In the genomic region with DNA sequence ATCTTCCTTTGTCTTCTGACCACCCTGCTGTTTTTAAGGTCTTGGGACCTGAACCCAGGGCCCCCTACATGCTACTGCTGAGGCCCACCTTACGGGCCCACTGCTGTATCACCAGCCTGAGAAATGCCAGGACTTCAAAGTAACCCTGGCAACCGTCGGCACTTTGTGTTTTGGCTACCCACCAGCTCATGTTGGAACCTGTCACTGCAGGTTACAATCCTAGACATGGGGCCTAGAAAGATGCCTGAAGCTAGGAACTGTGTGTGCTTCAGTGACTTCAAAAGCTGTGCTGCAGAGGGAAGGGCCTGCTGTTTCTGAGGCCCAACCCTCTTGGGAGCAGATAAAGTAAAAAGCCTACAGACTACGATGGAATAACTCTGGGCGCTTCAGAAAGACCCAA, we compare ENCODE assay signal across 16 mouse cellular contexts. TPM values are rescaled to one million over a fixed set of nuclear protein-coding genes. Genes with fewer than 3 reads are reported as not detected.
A peak's percentile ranks its signal among the peaks of the same experiment; 100 is the strongest.
DNase-seq lines count a peak whose midpoint lies in the region; ATAC-seq and TF ChIP-seq lines count a peak whose summit lies in the region.
"Had no signal": no experiment of that assay in that cellular context is flagged by ENCODE, and none has a peak within 500 bp of the region (broad histone marks: within the 10 kb centered on the region; RNA-seq: fewer than 3 reads in every experiment).

No protein-coding gene starts in this region.

- intact Hi-C loops in left cerebral cortex, postnatal 25 days (cut with DNase I): no loop called here

- DNase-seq in hindbrain, embryonic 11.5 days (ENCODE audit: low spot score): no peak
- DNase-seq in fat pad, adult 2 months (ENCODE audit: extremely low read depth, low read depth, low spot score): peak; percentile 70
- DNase-seq in limb, embryonic 14.5 days (ENCODE audit: low spot score): peak; percentile 38
- no peak for DNase-seq in yolk sac, embryonic 10.5 days (ENCODE audit: low spot score)
- no peak for DNase-seq in left cerebral cortex, postnatal 25 days (ENCODE audit: low spot score in 2 of 2)
- DNase-seq: cerebellum, postnatal 25 days; gastrocnemius, postnatal 25 days; liver; lung, embryonic 14.5 days had no signal

- no peaks in the 10 kb centered on the region for H3K27me3 ChIP-seq in hindbrain, embryonic 15.5 days
- H3K27me3 ChIP-seq in hindbrain, embryonic 11.5 days (ENCODE audit: control insufficient read depth, insufficient read depth, low read length): no peaks in the 10 kb centered on the region
- H3K27me3 ChIP-seq in midbrain, embryonic 15.5 days (replicated peaks): no peaks in the 10 kb centered on the region
- H3K27me3 ChIP-seq in midbrain, embryonic 16.5 days (ENCODE audit: control insufficient read depth, insufficient read depth, low read depth, low read length): no peaks in the 10 kb centered on the region
- H3K27me3 ChIP-seq in limb, embryonic 14.5 days (ENCODE audit: control insufficient read depth, insufficient read depth, low read length): no peaks in the 10 kb centered on the region
- H3K27me3 ChIP-seq: heart, embryonic 15.5 days had no signal

- H3K9me3 ChIP-seq in hindbrain, embryonic 15.5 days: no peaks in the 10 kb centered on the region
- H3K9me3 ChIP-seq in hindbrain, embryonic 11.5 days (ENCODE audit: control insufficient read depth, low read length): no peaks in the 10 kb centered on the region
- no peaks in the 10 kb centered on the region for H3K9me3 ChIP-seq in midbrain, embryonic 15.5 days
- no peaks in the 10 kb centered on the region for H3K9me3 ChIP-seq in midbrain, embryonic 16.5 days (replicated peaks; ENCODE audit: control insufficient read depth, low read length, poor library complexity, severe bottlenecking)
- H3K9me3 ChIP-seq in limb, embryonic 14.5 days (ENCODE audit: control insufficient read depth, low read length): no peaks in the 10 kb centered on the region
- H3K9me3 ChIP-seq: heart, embryonic 15.5 days had no signal

- TF ChIP-seq POLR2A in limb, embryonic 14.5 days (IDR thresholded peaks at IDR 0.05; ENCODE audit: borderline replicate concordance, extremely low read depth, insufficient read depth, insufficient read length): no peak

- no peak overlapping the region for H3K9ac ChIP-seq in hindbrain, embryonic 15.5 days
- H3K9ac ChIP-seq in hindbrain, embryonic 11.5 days (ENCODE audit: low read depth, low read length): no peak overlapping the region
- H3K9ac ChIP-seq in midbrain, embryonic 15.5 days: no peak overlapping the region
- no peak overlapping the region for H3K9ac ChIP-seq in midbrain, embryonic 16.5 days (ENCODE audit: low read depth, low read length)
- no peak overlapping the region for H3K9ac ChIP-seq in limb, embryonic 14.5 days (ENCODE audit: low read depth, low read length, severe bottlenecking)
- H3K9ac ChIP-seq: heart, embryonic 15.5 days; lung, embryonic 14.5 days had no signal

- no peak overlapping the region for H3K27ac ChIP-seq in hindbrain, embryonic 15.5 days (replicated peaks)
- no peak overlapping the region for H3K27ac ChIP-seq in hindbrain, embryonic 11.5 days (ENCODE audit: low read depth, low read length)
- no peak overlapping the region for H3K27ac ChIP-seq in midbrain, embryonic 15.5 days
- H3K27ac ChIP-seq in midbrain, embryonic 16.5 days (ENCODE audit: low read length): no peak overlapping the region
- H3K27ac ChIP-seq in limb, embryonic 14.5 days (replicated peaks; ENCODE audit: low read depth, low read length): no peak overlapping the region
- H3K27ac ChIP-seq: heart, embryonic 15.5 days had no signal

- 68% methylated on average over 5 of the region's 5 CpGs for WGBS in hindbrain, embryonic 15.5 days
- WGBS in hindbrain, embryonic 11.5 days: 84% methylated on average over 5 of the region's 5 CpGs
- 76% methylated on average over 5 of the region's 5 CpGs for WGBS in midbrain, embryonic 15.5 days
- 74% methylated on average over 5 of the region's 5 CpGs for WGBS in midbrain, embryonic 16.5 days
- WGBS in limb, embryonic 14.5 days: 53% methylated on average over 5 of the region's 5 CpGs

- H3K4me1 ChIP-seq in hindbrain, embryonic 15.5 days (replicated peaks): no peaks in the 10 kb centered on the region
- H3K4me1 ChIP-seq in hindbrain, embryonic 11.5 days (replicated peaks; ENCODE audit: control insufficient read depth, insufficient read depth, low read length): no peaks in the 10 kb centered on the region
- no peaks in the 10 kb centered on the region for H3K4me1 ChIP-seq in midbrain, embryonic 15.5 days
- H3K4me1 ChIP-seq in midbrain, embryonic 16.5 days (ENCODE audit: control insufficient read depth, insufficient read depth, low read length): no peaks in the 10 kb centered on the region
- no peaks in the 10 kb centered on the region for H3K4me1 ChIP-seq in limb, embryonic 14.5 days (ENCODE audit: control insufficient read depth, insufficient read depth, low read length)

- no peaks in the 10 kb centered on the region; the same call in 1 of the 2 replicates for H3K36me3 ChIP-seq in hindbrain, embryonic 15.5 days
- no peaks in the 10 kb centered on the region for H3K36me3 ChIP-seq in hindbrain, embryonic 11.5 days (ENCODE audit: control insufficient read depth, insufficient read depth, low read length)
- no peaks in the 10 kb centered on the region for H3K36me3 ChIP-seq in midbrain, embryonic 15.5 days (replicated peaks)
- H3K36me3 ChIP-seq in midbrain, embryonic 16.5 days (ENCODE audit: control insufficient read depth, insufficient read depth, low read length): no peaks in the 10 kb centered on the region
- H3K36me3 ChIP-seq in limb, embryonic 14.5 days (ENCODE audit: control insufficient read depth, insufficient read depth, low read length): no peaks in the 10 kb centered on the region
- H3K36me3 ChIP-seq: heart, embryonic 15.5 days had no signal

- H3K4me2 ChIP-seq in hindbrain, embryonic 15.5 days: no peak overlapping the region
- H3K4me2 ChIP-seq in hindbrain, embryonic 11.5 days (replicated peaks; ENCODE audit: low read depth, low read length): no peak overlapping the region
- no peak overlapping the region for H3K4me2 ChIP-seq in midbrain, embryonic 15.5 days
- no peak overlapping the region for H3K4me2 ChIP-seq in midbrain, embryonic 16.5 days (ENCODE audit: low read length)
- no peak overlapping the region for H3K4me2 ChIP-seq in limb, embryonic 14.5 days (replicated peaks; ENCODE audit: low read depth, low read length, severe bottlenecking)
- H3K4me2 ChIP-seq: heart, embryonic 15.5 days; lung, embryonic 14.5 days had no signal

- ATAC-seq in hindbrain, embryonic 15.5 days (ENCODE audit: low FRiP score, low read depth): 0 out of 2 replicates have a peak, but pooled peaks have one; percentile 11
- no peak for ATAC-seq in hindbrain, embryonic 11.5 days (ENCODE audit: low FRiP score)
- ATAC-seq in midbrain, embryonic 15.5 days (replicated peaks): peak; percentile 30; the same call in 1 of the 2 replicates
- ATAC-seq in midbrain, embryonic 16.5 days: no peak
- no peak for ATAC-seq in limb, embryonic 14.5 days (ENCODE audit: low FRiP score, low read depth)
- ATAC-seq: CD4-positive, CD25-positive, alpha-beta regulatory T cell, adult 4 months; intestine, embryonic 16.5 days had no signal

- no peak overlapping the region for H3K4me3 ChIP-seq in hindbrain, embryonic 15.5 days
- H3K4me3 ChIP-seq in hindbrain, embryonic 11.5 days (ENCODE audit: low read depth, low read length): no peak overlapping the region
- no peak overlapping the region for H3K4me3 ChIP-seq in midbrain, embryonic 15.5 days
- no peak overlapping the region for H3K4me3 ChIP-seq in midbrain, embryonic 16.5 days (ENCODE audit: low read depth, low read length)
- H3K4me3 ChIP-seq in limb, embryonic 14.5 days (replicated peaks; ENCODE audit: low read length): no peak overlapping the region
- H3K4me3 ChIP-seq: heart, embryonic 15.5 days had no signal

RNA-seq across cellular contexts. Expression of a gene that starts 9.8 kb away (rescaled TPM):
- 16.0 and 16.7 TPM in 2 replicates for polyA plus RNA-seq in hindbrain, embryonic 15.5 days (2015; fragmentation: Nextera tagmentation; extraction: Ambion mirVana)
- 18.1 and 19.7 TPM in 2 replicates for polyA plus RNA-seq in hindbrain, embryonic 11.5 days (2014; fragmentation: Nextera tagmentation; extraction: Ambion mirVana)
- polyA plus RNA-seq in midbrain, embryonic 15.5 days (2015; fragmentation: Nextera tagmentation; extraction: Ambion mirVana): 15.1 TPM in 2 replicates
- polyA plus RNA-seq in midbrain, embryonic 16.5 days (2015; fragmentation: Nextera tagmentation; extraction: Ambion mirVana): 16.1 and 17.2 TPM in 2 replicates
- polyA plus RNA-seq in limb, embryonic 14.5 days (2012; rRNA removed): 8.5 and 9.5 TPM in 2 replicates
- 11.5 and 12.5 TPM in 2 replicates for polyA plus RNA-seq in limb, embryonic 14.5 days (2014; fragmentation: Nextera tagmentation; extraction: Ambion mirVana)
- 1 to 10 TPM; 8.4 to 9.9 TPM for total RNA-seq in left cerebral cortex, postnatal 25 days (2021)

RNA-seq across cellular contexts. Expression of a gene that starts 28.5 kb away (rescaled TPM):
- 8.3 and 11.0 TPM in 2 replicates for polyA plus RNA-seq in hindbrain, embryonic 15.5 days (2015; fragmentation: Nextera tagmentation; extraction: Ambion mirVana)
- polyA plus RNA-seq in hindbrain, embryonic 11.5 days (2014; fragmentation: Nextera tagmentation; extraction: Ambion mirVana): 26.2 and 28.5 TPM in 2 replicates
- polyA plus RNA-seq in midbrain, embryonic 15.5 days (2015; fragmentation: Nextera tagmentation; extraction: Ambion mirVana): 8.0 and 9.2 TPM in 2 replicates
- 5.3 and 5.4 TPM in 2 replicates for polyA plus RNA-seq in midbrain, embryonic 16.5 days (2015; fragmentation: Nextera tagmentation; extraction: Ambion mirVana)
- polyA plus RNA-seq in limb, embryonic 14.5 days (2012; rRNA removed): 75.0 and 87.4 TPM in 2 replicates
- polyA plus RNA-seq in limb, embryonic 14.5 days (2014; fragmentation: Nextera tagmentation; extraction: Ambion mirVana): 43.3 and 50.8 TPM in 2 replicates
- 10 to 100 TPM; 17.0 TPM for total RNA-seq in left cerebral cortex, postnatal 25 days (2021)
- total RNA-seq: megakaryocyte progenitor cell, adult 5-6 weeks had no signal
- polyA plus RNA-seq: CD4-positive, CD25-positive, alpha-beta regulatory T cell, adult 4 months had no signal

Comparison
In these comparisons a context has a peak if more than half of its experiments do, and no peak if none do; other contexts are left out.
1. ATAC-seq: peak in hindbrain, embryonic 15.5 days (single experiment) and midbrain, embryonic 15.5 days (single experiment); none in hindbrain, embryonic 11.5 days (single experiment), midbrain, embryonic 16.5 days (single experiment) and limb, embryonic 14.5 days (single experiment).
2. DNase-seq: peak in fat pad, adult 2 months (single experiment) and limb, embryonic 14.5 days (single experiment); none in hindbrain, embryonic 11.5 days (single experiment), yolk sac, embryonic 10.5 days (single experiment) and left cerebral cortex, postnatal 25 days (0 of 2).